Mouse (Mus musculus) ovary, postnatal 36 days (tissue): ENCODE results near the gene Dedd.
"Not testable (repeated sequence)": the region's sequence is repeated elsewhere in the genome, so short reads cannot be mapped to it uniquely, and the experiment has no call there.

Experiments
- DNase-seq: peaks from one replicate; pipeline ENCODE4 v3.0.0; 2022; ENCODE audit warnings: low spot score, mixed read lengths

Gene Dedd

DNA sequence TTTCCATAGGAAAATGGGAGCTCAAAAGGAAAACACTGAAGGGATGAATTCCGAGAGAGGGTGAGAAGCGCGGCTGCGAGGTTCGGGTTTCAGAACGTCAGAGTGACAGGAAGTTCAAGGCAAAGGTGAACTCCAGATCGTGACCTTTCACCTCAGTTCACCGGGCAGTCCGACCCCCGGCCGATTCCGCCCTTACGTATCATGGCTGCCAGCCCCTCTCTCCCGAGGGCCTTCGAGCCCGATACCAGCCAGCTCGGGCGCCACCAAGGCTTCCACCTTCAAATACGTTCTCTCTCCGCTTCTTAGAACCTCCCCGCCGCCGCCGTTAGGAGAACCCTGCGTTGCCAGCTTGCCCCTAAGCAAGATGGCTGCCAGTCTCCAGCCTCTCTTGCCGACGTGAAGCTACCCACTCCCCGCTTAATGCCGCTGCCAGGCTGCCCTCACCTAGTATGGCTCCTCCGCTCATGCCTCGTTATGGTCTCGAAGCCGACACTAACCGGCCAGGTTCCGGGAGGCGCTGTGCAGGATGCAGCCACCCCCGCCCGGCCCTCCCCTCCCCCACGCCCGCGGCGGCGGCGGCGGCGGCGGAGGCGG lies at the start of gene Dedd:
Gene Dedd (plus strand): TSS at position 307 of the 594 bp plus-strand sequence.
- peak; percentile 89 for DNase-seq

GRCm38 (mm10) chr1:171279721-171280120 lies 49.2 kb upstream of the Dedd start:
- DNase-seq, result no peak

- DNase-seq, result no peak
These were observed 48.6 kb upstream of the Dedd start for GRCm38 (mm10) chr1:171280250-171280915.

DNA sequence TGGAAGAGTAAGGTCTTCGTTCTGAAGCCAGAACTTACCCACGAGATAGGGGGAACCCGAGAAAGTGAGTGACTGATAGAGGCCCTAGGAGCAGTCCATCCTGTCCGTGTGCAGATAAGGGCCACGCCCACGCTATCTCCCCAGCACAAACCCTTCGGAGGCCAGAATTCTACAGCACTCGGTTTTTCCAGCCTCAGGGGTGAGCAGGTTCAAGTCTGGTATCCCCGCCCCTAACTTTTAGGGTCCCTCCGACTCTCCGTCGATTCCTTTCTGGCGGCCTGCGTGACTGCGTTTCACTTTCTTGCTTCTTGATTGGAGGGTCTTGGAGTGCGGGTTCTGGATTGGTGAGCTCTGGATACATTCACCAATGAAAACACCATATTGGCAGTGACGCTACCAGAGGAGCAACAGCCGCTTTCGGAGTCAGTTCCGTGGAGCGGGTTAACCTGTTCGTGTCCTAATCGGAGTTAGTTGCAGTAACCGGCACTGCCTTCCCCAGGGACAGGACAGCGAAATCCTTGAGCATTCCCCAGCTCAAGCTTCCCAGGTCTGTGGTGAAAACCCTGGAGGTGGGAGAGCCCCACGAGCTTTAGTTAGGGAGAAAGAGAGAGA lies 47.9 kb upstream of the Dedd start, which contains the start of gene Ppox:
Gene Ppox (minus strand): TSS at position 271 of the 612 bp plus-strand sequence.
- DNase-seq, result peak; percentile 84

DNA sequence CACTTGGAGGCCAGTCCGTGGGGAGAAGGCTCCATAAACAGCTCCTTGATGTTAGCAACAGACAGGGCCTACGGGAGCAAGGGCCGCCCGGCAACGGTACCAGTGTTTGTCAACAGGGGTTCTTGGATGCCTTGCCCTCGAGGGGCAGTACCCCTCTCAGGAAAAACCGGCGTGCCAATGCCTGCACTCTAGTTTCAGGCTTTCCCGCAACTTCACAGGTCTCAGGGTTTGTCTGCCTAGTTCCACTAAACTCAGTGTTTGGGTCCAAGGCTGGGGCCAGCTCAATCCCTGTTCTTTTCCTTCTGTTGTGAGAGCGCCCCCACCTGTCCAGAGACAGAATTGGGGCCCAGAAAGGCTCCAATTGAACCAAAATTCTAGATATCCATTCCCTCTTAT lies 47.4 kb upstream of the Dedd start:
- peak; percentile 80 for DNase-seq

DNA sequence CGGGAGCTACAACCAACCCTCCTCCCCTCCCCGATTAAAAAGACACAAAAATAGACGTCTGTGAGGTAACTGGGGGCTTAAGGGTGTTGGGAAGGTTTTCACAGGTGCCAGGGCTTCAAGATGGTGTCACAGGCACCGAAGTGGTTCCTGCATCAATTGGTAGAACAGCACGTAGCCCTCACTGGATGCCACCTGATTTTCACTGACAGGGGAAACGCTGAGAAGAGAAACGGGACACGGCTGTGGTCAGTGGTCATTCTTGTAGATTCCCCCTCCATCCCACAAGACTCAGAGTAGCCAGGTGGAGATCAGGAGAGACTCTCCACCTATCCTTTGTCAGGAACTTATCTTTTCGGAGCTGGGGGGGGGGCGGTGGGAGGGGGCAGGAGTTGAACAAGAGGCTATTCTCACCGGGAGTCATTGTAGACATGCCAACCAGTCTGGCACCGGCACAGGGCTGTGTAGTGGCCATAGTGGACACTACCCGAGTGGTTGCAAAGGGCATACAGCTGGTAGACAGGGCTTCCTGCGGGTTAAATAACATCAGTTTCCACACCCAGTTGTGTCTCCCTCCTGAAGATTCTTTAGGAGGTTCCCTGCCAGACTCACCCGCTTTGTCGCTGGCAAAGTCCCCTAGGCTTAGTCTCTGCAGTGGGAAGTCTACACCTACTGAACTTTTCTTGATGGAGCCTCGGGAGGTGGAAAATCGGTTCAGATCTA lies 46.7 kb upstream of the Dedd start:
- no peak for DNase-seq

DNA sequence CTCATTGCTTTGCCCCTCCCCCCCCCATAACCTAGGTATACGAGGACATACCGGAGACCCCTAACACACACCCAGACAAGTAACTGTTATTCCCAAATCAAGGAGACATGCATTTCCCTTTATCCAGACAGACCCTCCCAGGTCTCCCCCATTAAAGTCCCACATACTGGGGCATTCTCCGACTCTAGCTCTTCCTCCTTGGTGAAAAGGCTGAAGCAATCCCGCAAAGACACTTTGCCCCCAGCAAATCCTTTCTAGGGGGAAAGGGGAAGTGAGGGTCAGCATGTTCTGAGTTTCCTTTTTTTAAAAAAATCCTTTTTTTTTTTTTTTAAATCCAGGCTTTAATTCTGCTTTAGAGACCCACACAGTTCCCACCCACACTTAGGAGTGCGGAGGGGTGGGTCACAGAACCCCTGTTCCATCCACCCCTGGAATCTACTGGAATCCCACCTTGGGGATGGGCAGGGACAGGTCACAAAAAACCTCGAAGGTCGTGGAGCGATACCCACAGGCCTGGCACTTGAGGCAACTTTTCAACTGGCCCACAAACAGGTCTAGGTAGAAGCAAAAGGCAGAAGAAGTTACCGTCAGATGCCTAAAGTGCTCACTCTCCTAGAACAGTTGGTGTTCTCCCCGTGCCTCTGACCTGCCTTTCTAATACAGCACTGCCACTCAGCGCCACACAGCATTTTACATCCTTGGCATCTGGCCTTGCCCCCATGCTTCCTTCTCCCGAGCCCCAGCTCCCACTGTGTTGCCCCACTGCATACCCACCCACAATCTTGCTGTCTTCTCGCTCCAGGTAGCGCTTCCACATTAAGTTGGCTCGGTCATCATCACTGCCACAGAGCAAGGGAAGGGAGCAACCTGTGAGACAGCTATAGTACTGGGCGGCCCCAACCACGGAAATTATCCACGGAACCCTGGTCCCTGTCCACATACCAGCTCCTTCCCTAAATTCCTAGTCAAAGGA lies 45.5 kb upstream of the Dedd start:
- DNase-seq, result no peak

DNA sequence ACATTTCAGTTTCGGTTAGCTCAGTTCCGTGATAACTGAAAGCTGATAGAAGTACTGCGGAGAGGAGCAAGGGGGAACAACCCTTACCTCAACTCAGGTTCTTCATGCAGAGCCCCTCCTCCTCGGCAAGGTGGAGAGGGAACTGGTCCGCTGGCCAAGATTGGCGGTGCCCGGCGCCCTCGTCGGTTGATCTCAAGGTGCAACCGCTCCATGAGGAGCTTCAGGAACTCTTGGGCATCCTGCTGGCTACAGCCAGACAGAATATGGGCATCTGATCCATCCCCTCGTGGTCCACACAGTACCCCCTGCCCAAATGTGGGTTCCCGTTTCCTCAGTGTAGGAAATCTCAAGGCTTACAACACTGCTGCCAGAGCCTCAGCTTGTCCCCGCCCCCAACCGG lies 44.5 kb upstream of the Dedd start:
- DNase-seq, result no peak

GRCm38 (mm10) chr1:171285096-171285892 lies 43.7 kb upstream of the Dedd start:
- DNase-seq, result no peak

GRCm38 (mm10) chr1:171286517-171286916 lies 42.4 kb upstream of the Dedd start:
- no peak for DNase-seq

DNA sequence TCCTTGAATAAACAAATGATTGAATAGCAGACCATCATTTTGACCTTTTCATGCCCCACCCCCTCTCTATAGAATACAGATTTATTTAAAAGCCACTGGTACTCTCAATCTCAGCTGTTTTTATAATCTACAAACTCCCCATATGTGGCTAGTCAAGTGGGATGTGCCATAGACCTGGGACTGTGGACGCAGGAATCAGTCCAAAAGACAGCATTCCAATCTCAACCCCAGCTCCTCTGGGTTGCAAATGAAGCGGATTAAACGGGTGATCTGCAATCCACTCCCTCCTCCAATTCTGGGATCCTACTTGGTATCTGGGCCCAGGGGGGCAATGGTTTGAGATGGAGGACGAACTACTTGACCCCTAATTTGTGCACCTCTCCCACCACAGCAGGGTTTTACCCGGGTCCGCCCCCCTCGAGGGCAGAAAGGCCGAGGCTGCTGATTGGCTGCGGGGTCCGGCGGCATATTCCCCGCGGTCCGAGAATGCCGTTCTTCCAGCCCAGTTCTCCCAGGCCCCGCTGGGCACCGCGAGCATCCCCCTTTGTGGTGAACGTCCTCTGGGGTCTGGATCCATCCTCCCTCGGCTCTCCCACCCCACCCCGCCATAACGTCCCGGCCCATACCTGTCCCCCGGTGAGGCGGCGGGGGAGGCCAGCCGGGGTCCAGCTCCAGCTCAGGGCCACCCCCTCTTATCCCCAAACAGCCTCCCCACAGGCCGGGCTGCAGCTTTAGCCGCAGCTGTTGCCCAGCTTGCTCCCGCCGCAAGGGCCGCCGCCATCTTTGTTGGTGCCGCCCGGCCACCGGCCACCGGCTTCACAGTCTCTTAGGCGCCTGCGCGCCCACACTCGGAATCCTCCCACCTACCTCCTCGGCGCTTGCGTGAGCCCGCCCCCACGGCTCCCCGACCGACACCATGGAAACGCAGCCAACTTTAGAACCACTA lies 41.5 kb upstream of the Dedd start, which contains the start of gene Usp21:
Gene Usp21 (minus strand): TSS at position 856 of the 946 bp plus-strand sequence.
- peak; percentile 94 for DNase-seq

GRCm38 (mm10) chr1:171288328-171288727 lies 40.6 kb upstream of the Dedd start:
- DNase-seq, result no peak

- DNase-seq, result no peak
These were observed 35.6 kb upstream of the Dedd start for GRCm38 (mm10) chr1:171293351-171293750.

DNA sequence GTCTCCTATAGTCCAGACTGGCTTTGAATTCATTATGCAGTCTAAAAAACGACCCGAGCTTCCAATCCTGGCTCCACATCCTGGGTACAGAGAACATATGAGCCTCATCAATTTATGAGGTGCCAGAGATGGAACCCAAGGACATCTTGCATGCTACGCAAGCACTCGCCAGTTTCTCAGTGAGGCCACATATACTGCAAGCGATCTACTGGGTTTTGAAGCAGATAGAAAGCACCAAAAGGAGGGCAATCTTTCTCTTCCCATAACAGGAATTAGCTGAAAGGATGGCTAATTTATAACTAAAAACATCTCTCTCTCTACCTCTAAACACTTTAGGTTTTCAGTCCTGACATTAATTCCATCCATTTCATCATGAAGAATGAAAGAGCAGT lies 35.0 kb upstream of the Dedd start:
- no peak for DNase-seq

DNA sequence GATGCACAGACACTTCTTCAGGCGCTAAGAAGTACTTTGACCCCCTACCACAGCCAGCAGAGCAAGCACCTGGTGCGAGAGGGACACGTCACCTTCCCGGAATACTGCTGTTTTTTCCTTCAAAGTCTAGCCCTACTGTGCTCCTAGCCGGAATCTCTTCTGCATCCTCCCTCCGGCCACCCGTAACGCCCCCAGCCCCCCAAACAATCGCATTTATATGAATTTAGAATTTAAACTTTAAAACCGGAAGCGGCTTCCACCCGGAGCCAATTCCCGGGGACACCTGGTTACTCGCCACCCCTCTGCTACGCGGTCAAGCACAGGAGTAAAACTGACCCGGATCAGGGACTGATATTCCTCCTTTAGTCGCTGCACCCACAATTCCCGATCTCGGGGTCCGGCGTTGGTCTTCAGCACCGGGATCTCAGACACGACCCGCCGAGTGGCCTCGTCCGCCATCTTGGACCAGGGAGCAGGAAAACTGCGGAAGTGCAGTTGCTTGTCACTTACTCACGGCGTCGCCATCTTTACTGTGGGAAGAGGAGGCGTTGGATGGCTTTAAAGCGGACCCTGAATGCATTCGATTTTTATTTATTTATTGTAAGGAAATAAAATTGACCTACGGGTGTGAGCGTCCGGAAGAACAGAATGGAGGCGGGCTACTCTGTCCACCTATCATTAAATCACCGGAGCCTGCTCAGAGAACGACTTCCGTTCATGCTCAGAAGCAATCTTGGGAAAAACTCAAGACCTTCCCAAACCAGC lies 34.5 kb upstream of the Dedd start, which contains the start of gene Ufc1:
Gene Ufc1 (minus strand): TSS at position 727 of the 765 bp plus-strand sequence.
- peak; percentile 79 for DNase-seq

- DNase-seq, result no peak
These were observed 33.9 kb upstream of the Dedd start for GRCm38 (mm10) chr1:171295063-171295402.

DNA sequence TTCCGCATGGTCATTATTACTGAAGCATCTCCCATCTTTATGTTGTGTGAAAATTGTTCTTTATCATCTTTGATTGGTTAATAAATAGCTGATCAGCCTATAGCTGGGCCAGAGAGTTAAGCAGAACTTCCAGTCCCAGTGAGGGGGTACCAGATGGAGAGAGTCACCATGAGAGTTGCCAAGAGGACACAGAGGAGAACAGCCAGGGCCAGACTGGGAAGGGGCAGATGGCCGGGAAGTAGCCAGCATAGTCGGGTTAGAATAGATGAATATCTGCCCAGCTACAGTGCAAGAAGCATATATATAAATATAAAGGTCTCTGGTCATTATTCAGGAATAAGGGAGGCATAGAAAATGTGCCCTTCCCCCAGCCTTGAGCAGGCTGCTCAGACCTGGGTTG lies 30.7 kb upstream of the Dedd start:
- no peak for DNase-seq

DNA sequence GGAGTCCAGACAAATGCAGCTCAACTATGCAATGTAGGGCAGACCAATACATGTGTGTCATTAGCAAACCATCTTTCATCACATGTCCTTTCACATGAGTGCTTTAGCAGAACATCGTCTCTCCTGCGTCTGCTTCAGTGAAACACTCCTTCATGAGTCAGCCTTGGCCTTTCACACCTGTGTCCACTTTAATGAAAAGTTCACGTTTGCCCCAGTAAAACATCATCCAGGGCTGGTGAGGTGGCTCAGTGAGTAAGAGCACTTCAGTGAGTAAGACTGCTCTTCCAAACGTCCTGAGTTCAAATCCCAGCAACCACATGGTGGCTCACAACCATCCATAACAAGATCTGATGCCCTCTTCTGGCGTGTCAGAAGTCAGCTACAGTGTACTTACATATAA lies 22.8 kb upstream of the Dedd start:
- not testable (repeated sequence) for DNase-seq

GRCm38 (mm10) chr1:171309321-171309720 lies 19.6 kb upstream of the Dedd start:
- no peak for DNase-seq
